Mouse (Mus musculus) bone marrow, adult 2 months (tissue): Measurements from ENCODE around the gene Hmg20b. TPM values are rescaled to one million over a fixed set of nuclear protein-coding genes. Genes with fewer than 3 reads are reported as not detected.

Experiments
- H3K27ac ChIP-seq: fragments of 200-500 bp; 2 replicates; pipeline ENCODE4 v1.5.1; 2012; ENCODE audit warnings: low read depth, mild to moderate bottlenecking, control low read depth, inconsistent platforms, low read length; ENCODE audit not compliant: control insufficient read depth, poor library complexity, insufficient read depth
- H3K4me1 ChIP-seq: fragments of 200-500 bp; 2 replicates; pipeline ENCODE4 v1.6.1; 2011; ENCODE audit warnings: low read length; ENCODE audit not compliant: control insufficient read depth, insufficient read depth
- H3K4me3 ChIP-seq: fragments of 200-500 bp; replicated peaks from 2 replicates; pipeline ENCODE3; 2011; ENCODE audit warnings: mild to moderate bottlenecking, low read depth, low read length, control low read depth; ENCODE audit not compliant: control insufficient read depth
- CTCF ChIP-seq: fragments of 200-500 bp; IDR thresholded peaks from 2 replicates; pipeline ENCODE4 v1.5.1; 2011; ENCODE audit warnings: low read length, control low read depth; ENCODE audit not compliant: control insufficient read depth, insufficient read depth
- POLR2A ChIP-seq: fragments of 200-500 bp; IDR thresholded peaks from 2 replicates; pipeline ENCODE4 v1.6.1; 2011; ENCODE audit warnings: low read depth, mild to moderate bottlenecking, control low read depth, low read length, borderline replicate concordance; ENCODE audit not compliant: control insufficient read depth
- WGBS: fragments of 180-500 bp; shearing (Covaris S2); methylation state at CpG from one replicate; pipeline ENCODE4 v1.1.7; 2018; 5-methylcytosine and 5-hydroxymethylcytosine counted together
- polyA plus RNA-seq: library from polyadenylated mRNA; stranded (reverse); fragments of >200 nt; gene quantifications from 2 replicates; pipeline ENCODE4 v1.2.4, GENCODE M21; 2011; ENCODE audit warnings: low replicate concordance; ENCODE audit not compliant: missing spikeins, insufficient read depth, insufficient read length

The Hmg20b gene
- polyA plus RNA-seq, 1 experiment = 56.9 TPM

- H3K27ac ChIP-seq = peak overlapping the region; percentile 67; the same call in 1 of the 2 replicates
- TF ChIP-seq POLR2A (no peak), CTCF (no peak)
- no peak overlapping the region for H3K4me3 ChIP-seq
- peaks cover 7% of the 10 kb centered on the region for H3K4me1 ChIP-seq
- 91% methylated on average over 54 of the region's 54 CpGs for WGBS
Observed at GRCm38 (mm10) chr10:81363436-81364346, 13.4 kb upstream of the Hmg20b start.

GRCm38 (mm10) chr10:81362336-81362949 is 12.2 kb upstream of the Hmg20b start:
- no peak overlapping the region for H3K4me3 ChIP-seq
- peaks cover 8% of the 10 kb centered on the region for H3K4me1 ChIP-seq
- WGBS = 64% methylated on average over 12 of the region's 12 CpGs
- TF ChIP-seq POLR2A = peak; percentile 66; the same call in 1 of the 2 replicates
- TF ChIP-seq CTCF = no peak
- H3K27ac ChIP-seq = peak overlapping the region; percentile 67

- peak overlapping the region; percentile 6; the same call in 1 of the 2 replicates for H3K27ac ChIP-seq
- TF ChIP-seq CTCF (no peak), POLR2A (no peak)
- 83% methylated on average over 8 of the region's 8 CpGs for WGBS
- peaks cover 12% of the 10 kb centered on the region for H3K4me1 ChIP-seq
- H3K4me3 ChIP-seq = no peak overlapping the region
Observed at GRCm38 (mm10) chr10:81360721-81361120, 10.4 kb upstream of the Hmg20b start.

- H3K4me1 ChIP-seq = peaks cover 12% of the 10 kb centered on the region
- H3K4me3 ChIP-seq = peak overlapping the region; percentile 86
- 6% methylated on average over 1 of the region's 1 CpGs for WGBS
- peak overlapping the region; percentile 51 for H3K27ac ChIP-seq
- TF ChIP-seq CTCF (no peak), POLR2A (no peak)
Observed at GRCm38 (mm10) chr10:81358841-81359240, 8.6 kb upstream of the Hmg20b start.

- Histone ChIP-seq H3K27ac (peak overlapping the region; percentile 86; the same call in 1 of the 2 replicates), H3K4me1 (peaks cover 12% of the 10 kb centered on the region)
- 12% methylated on average over 4 of the region's 4 CpGs for WGBS
Observed at GRCm38 (mm10) chr10:81358209-81358608, 7.9 kb upstream of the Hmg20b start.

GRCm38 (mm10) chr10:81356991-81357844 is 6.9 kb upstream of the Hmg20b start, which contains the start of gene Mfsd12:
Gene Mfsd12, plus strand, starts transcription at chr10:81357491.
- Histone ChIP-seq H3K4me1 (peaks cover 8% of the 10 kb centered on the region), H3K4me3 (peak within 1 kb of the TSS; percentile 86), H3K27ac (peak within 1 kb of the TSS; percentile 86)
- peak; percentile 91; the same call in 1 of the 2 replicates for TF ChIP-seq POLR2A
- TF ChIP-seq CTCF = 0 out of 2 replicates have a peak, but pooled peaks have one; percentile 9
- 1% methylated on average over 79 of the region's 79 CpGs for WGBS

More at GRCm38 (mm10) chr10:81358209-81358608, 7.9 kb upstream of the Hmg20b start:
- H3K4me3 ChIP-seq = peak overlapping the region; percentile 86
- TF ChIP-seq POLR2A (no peak), CTCF (no peak)

GRCm38 (mm10) chr10:81356352-81356990 is 6.2 kb upstream of the Hmg20b start:
- TF ChIP-seq POLR2A (peak; percentile 12; the same call in 1 of the 2 replicates), CTCF (no peak)
- peaks cover 5% of the 10 kb centered on the region; the same call in 1 of the 2 replicates for H3K4me1 ChIP-seq
- whole genome bisulfite sequencing = 6% methylated on average over 12 of the region's 12 CpGs
- peak overlapping the region; percentile 62 for H3K4me3 ChIP-seq
- H3K27ac ChIP-seq = peak overlapping the region; percentile 86

GRCm38 (mm10) chr10:81355533-81355932 is 5.3 kb upstream of the Hmg20b start:
- TF ChIP-seq CTCF (no peak), POLR2A (no peak)
- Histone ChIP-seq H3K4me1 (peaks cover 5% of the 10 kb centered on the region; the same call in 1 of the 2 replicates), H3K4me3 (no peak overlapping the region), H3K27ac (no peak overlapping the region)
- 47% methylated on average over 4 of the region's 4 CpGs for WGBS
